Mouse (Mus musculus): ENCODE measurements at regions not wholly inside any gene's neighbourhood (a gene's known extent, or its start where the extent isn't known, plus 50 kb on each side); places are given as distances from the start of the nearest gene placed in this dataset.
"Not testable (repeated sequence)": the region's sequence is repeated elsewhere in the genome, so short reads cannot be mapped to it uniquely, and the experiment has no call there.

DNA sequence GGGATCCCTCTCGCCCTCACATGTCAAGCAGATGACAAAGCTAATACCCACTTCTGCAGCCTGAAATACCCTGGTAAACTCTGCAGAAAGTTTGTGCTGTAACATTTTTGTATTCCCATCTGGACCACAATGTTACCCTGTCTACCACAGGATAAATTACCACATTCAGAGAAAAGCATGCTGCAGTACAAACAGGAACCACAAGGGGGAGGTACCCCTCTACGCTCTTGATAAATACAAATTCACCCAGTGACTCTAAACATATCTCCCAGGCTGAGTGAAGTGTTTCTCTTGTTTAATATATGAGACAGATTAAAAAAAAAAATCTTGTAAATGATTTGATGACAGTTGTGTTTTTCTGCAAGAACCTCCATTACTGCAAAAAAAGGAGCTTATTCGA is 549.8 kb upstream of the Olfr1507 start:
- ATAC-seq; H3K4me2 ChIP-seq (replicated peaks; ENCODE audit: low read depth, low read length); H3K4me1 ChIP-seq (ENCODE audit: insufficient read depth, low read depth, low read length); H3K36me3 ChIP-seq (ENCODE audit: insufficient read depth, low read length); H3K4me3 ChIP-seq (ENCODE audit: low read depth, low read length); DNase-seq (ENCODE audit: low spot score); H3K27ac ChIP-seq (ENCODE audit: low read length); H3K9me3 ChIP-seq (ENCODE audit: low read length); H3K27me3 ChIP-seq (replicated peaks; ENCODE audit: insufficient read depth, low read length); H3K9ac ChIP-seq (replicated peaks; ENCODE audit: low read depth): not testable (repeated sequence)
- peak; percentile 50 for TF ChIP-seq CTCF (IDR thresholded peaks at IDR 0.05)
- 72% methylated on average over 3 of the region's 3 CpGs for WGBS

DNA sequence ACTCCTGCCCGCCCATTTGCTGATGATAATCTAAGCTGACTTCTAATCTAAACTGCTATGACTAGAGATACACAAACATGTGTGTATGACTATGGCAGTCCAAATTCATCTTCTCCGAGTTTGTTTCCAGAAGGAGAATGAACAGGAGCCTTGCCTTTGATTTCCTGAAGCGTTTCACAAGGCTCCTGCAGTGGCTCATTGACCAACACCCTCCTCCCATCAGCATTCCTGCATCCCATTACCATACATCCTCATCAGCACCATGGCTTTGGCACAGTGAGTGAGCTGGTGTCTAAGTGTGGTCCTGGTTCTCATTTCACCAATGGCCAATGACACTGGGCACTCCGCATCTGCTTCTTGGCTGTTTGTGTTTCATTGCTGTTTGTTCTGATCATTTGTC is 548.6 kb upstream of the Olfr1507 start:
- ATAC-seq; H3K4me2 ChIP-seq (replicated peaks; ENCODE audit: low read depth, low read length); H3K36me3 ChIP-seq (ENCODE audit: insufficient read depth, low read length); H3K9me3 ChIP-seq (ENCODE audit: low read length); H3K4me3 ChIP-seq (ENCODE audit: low read depth, low read length); DNase-seq (ENCODE audit: low spot score); H3K9ac ChIP-seq (replicated peaks; ENCODE audit: low read depth); H3K4me1 ChIP-seq (ENCODE audit: insufficient read depth, low read depth, low read length); H3K27me3 ChIP-seq (replicated peaks; ENCODE audit: insufficient read depth, low read length); H3K27ac ChIP-seq (ENCODE audit: low read length): not testable (repeated sequence)
- 72% methylated on average over 4 of the region's 4 CpGs for WGBS

DNA sequence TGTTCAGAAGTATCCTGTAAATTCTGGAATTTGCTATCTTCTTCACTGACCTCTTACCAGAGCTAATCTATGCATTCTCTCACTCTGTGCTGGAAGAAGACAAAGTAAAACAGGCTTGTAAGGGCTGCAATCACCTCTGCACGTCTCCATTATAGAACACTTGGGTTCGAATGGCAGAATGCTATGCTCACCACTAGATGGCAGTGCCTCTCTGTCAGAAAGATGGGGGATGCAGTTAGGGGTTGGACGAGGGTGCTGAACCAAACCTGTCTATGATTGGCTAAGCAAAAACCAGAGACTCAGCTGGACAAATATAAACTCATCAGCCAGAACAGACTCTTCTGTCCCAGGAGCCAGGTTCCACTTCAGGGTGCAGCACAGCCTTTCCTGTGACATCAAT is 546.5 kb upstream of the Olfr1507 start:
- not testable (repeated sequence) for H3K27ac ChIP-seq (ENCODE audit: low read length); H3K27me3 ChIP-seq (replicated peaks; ENCODE audit: insufficient read depth, low read length); ATAC-seq; H3K4me1 ChIP-seq (ENCODE audit: insufficient read depth, low read depth, low read length); H3K9me3 ChIP-seq (ENCODE audit: low read length); H3K4me2 ChIP-seq (replicated peaks; ENCODE audit: low read depth, low read length); DNase-seq (ENCODE audit: low spot score); H3K36me3 ChIP-seq (ENCODE audit: insufficient read depth, low read length); H3K9ac ChIP-seq (replicated peaks; ENCODE audit: low read depth); H3K4me3 ChIP-seq (ENCODE audit: low read depth, low read length)
- 16% methylated on average over 3 of the region's 3 CpGs for WGBS
- TF ChIP-seq CTCF (IDR thresholded peaks at IDR 0.05) = peak; percentile 43

DNA sequence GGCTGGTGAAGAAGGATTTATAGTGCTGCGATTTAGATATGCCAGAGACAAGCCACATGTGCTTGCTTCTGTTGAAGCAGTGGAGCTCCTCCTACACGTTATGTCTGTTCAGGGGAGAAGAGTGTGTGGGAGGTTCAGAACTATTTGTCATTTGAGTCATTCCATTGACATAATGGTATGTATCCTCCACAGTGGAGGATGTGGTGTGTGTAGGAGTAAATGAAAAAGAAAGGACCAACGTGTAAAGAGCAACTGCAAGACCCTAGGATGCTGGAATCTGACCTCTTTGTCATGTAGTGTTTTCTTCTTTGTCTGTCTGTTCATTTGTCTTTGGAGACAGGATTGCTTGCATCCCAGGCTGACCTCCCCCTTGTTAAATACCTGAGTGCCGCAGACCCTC is 543.9 kb upstream of the Olfr1507 start:
- not testable (repeated sequence) for H3K9me3 ChIP-seq (ENCODE audit: low read length); H3K27me3 ChIP-seq (replicated peaks; ENCODE audit: insufficient read depth, low read length); ATAC-seq; H3K4me2 ChIP-seq (replicated peaks; ENCODE audit: low read depth, low read length); H3K27ac ChIP-seq (ENCODE audit: low read length); H3K9ac ChIP-seq (replicated peaks; ENCODE audit: low read depth); DNase-seq (ENCODE audit: low spot score); H3K4me1 ChIP-seq (ENCODE audit: insufficient read depth, low read depth, low read length); H3K36me3 ChIP-seq (ENCODE audit: insufficient read depth, low read length); H3K4me3 ChIP-seq (ENCODE audit: low read depth, low read length)
- 67% methylated on average over 4 of the region's 4 CpGs for WGBS

DNA sequence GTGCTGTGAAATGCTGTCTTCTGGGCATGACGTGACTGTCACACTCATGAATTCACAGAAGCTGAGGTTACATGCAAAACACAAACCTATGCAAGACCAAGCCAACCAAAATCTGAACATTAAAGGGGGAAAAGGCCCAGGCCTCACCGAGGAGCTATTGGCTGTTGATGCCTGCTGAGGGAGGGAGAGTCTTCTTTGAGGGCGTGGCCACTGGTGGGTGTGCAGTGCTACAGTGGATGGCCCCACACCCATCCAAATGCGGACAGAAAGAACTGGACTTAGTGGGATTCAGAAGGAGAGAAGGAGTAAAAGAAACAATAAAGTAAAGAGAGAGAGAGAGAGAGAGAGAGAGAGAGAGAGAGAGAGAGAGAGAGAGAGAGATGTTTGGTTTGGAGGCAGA is 539.4 kb upstream of the Olfr1507 start:
- not testable (repeated sequence) for H3K9me3 ChIP-seq (ENCODE audit: low read length); H3K9ac ChIP-seq (replicated peaks; ENCODE audit: low read depth); H3K27me3 ChIP-seq (replicated peaks; ENCODE audit: insufficient read depth, low read length); DNase-seq (ENCODE audit: low spot score); H3K4me1 ChIP-seq (ENCODE audit: insufficient read depth, low read depth, low read length); ATAC-seq; H3K4me3 ChIP-seq (ENCODE audit: low read depth, low read length); H3K27ac ChIP-seq (ENCODE audit: low read length); H3K4me2 ChIP-seq (replicated peaks; ENCODE audit: low read depth, low read length); H3K36me3 ChIP-seq (ENCODE audit: insufficient read depth, low read length)
- WGBS = no CpG with 5 or more reads among the region's 4 CpGs

DNA sequence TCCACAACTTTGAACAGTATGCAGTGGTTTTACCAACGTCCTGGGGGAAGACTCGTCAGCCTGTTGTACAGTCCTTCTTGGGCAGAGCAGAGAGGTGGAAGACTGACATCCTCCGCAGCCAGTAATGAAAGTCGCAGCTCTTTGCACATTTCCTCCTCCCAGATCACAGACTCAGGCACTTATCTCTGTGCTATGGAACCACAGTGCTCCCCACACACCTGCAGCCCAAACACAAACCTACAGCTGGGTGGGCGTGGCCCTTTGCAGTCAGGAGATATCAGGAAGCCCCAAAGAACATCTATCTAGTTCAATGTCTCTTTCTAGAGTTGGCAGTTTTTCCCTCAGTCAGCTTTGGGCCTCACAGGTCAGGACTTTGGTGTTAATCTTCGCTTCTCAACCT is 537.7 kb upstream of the Olfr1507 start:
- H3K4me2 ChIP-seq (replicated peaks; ENCODE audit: low read depth, low read length); H3K27ac ChIP-seq (ENCODE audit: low read length); DNase-seq (ENCODE audit: low spot score); H3K36me3 ChIP-seq (ENCODE audit: insufficient read depth, low read length); ATAC-seq; H3K4me3 ChIP-seq (ENCODE audit: low read depth, low read length); H3K9ac ChIP-seq (replicated peaks; ENCODE audit: low read depth); H3K27me3 ChIP-seq (replicated peaks; ENCODE audit: insufficient read depth, low read length); H3K9me3 ChIP-seq (ENCODE audit: low read length); H3K4me1 ChIP-seq (ENCODE audit: insufficient read depth, low read depth, low read length): not testable (repeated sequence)
- no CpG with 5 or more reads among the region's 6 CpGs for WGBS

DNA sequence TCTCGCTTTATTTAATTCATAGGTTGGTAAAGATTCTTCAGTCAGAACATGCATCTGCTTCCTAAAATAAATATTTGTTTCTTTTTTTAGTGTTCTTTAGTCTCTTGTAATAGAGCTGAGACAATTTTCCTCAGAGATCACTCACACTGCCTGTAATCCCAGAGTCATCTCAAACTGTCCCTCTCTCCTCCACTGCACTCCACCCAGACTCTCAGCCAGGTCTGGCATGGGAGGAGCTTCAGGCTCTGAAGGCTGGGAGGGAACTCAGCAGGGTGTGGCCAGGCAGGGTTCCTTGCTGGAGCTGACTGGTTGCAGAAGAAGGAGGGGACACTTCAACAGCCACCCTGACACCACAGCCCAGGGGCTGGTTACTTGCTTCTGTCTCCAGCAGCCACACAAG is 536.9 kb upstream of the Olfr1507 start:
- not testable (repeated sequence) for H3K4me3 ChIP-seq (ENCODE audit: low read depth, low read length); H3K27ac ChIP-seq (ENCODE audit: low read length); H3K4me2 ChIP-seq (replicated peaks; ENCODE audit: low read depth, low read length); DNase-seq (ENCODE audit: low spot score); H3K27me3 ChIP-seq (replicated peaks; ENCODE audit: insufficient read depth, low read length); ATAC-seq; H3K9ac ChIP-seq (replicated peaks; ENCODE audit: low read depth); H3K9me3 ChIP-seq (ENCODE audit: low read length); H3K36me3 ChIP-seq (ENCODE audit: insufficient read depth, low read length); H3K4me1 ChIP-seq (ENCODE audit: insufficient read depth, low read depth, low read length)
- WGBS = no CpG with 5 or more reads among the region's 1 CpGs

DNA sequence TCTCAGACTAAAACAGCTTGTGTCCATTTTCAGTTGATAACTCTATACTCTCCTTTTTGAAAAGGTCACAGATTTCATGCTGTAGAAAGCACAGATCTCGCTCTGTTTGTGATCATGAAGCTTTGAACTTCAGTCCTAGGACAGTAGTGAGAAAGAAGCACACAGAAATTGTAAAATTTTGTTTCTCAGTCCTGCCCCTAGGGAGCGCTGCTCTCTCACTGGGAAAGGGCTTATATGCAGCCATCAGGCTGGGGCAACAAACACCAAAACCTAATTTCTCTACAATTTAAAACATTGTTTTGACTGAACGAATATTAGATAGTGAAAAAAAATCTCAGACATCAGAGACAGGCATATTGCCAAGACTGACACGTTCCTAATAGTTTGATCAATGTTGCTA is 534.7 kb upstream of the Olfr1507 start:
- H3K4me2 ChIP-seq (replicated peaks; ENCODE audit: low read depth, low read length); H3K9ac ChIP-seq (replicated peaks; ENCODE audit: low read depth); H3K36me3 ChIP-seq (ENCODE audit: insufficient read depth, low read length); H3K27ac ChIP-seq (ENCODE audit: low read length); ATAC-seq; H3K9me3 ChIP-seq (ENCODE audit: low read length); H3K27me3 ChIP-seq (replicated peaks; ENCODE audit: insufficient read depth, low read length); DNase-seq (ENCODE audit: low spot score); H3K4me3 ChIP-seq (ENCODE audit: low read depth, low read length); H3K4me1 ChIP-seq (ENCODE audit: insufficient read depth, low read depth, low read length): not testable (repeated sequence)
- WGBS = no CpG with 5 or more reads among the region's 4 CpGs

DNA sequence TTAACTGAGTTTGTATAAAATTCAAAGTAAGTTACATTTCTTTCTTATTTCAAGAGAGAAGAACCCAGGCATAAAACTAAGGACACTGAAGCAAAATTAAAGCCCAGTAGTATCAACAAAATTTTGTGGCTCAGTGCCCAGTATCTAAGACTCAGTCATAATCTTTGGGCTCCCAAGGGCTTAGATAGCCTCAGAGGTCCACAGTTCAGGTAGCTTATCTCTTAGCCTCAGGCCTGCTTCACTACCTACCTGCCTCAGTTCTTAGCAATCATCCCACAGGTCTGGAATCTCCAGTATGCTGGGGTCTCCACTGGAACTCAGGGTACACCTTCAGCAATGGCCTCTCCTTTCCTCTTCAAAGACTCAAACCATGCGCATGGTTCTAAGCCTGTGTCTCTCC is 531.4 kb upstream of the Olfr1507 start:
- not testable (repeated sequence) for H3K4me2 ChIP-seq (replicated peaks; ENCODE audit: low read depth, low read length); H3K4me3 ChIP-seq (ENCODE audit: low read depth, low read length); H3K9me3 ChIP-seq (ENCODE audit: low read length); H3K36me3 ChIP-seq (ENCODE audit: insufficient read depth, low read length); H3K9ac ChIP-seq (replicated peaks; ENCODE audit: low read depth); DNase-seq (ENCODE audit: low spot score); H3K27ac ChIP-seq (ENCODE audit: low read length); H3K4me1 ChIP-seq (ENCODE audit: insufficient read depth, low read depth, low read length); ATAC-seq; H3K27me3 ChIP-seq (replicated peaks; ENCODE audit: insufficient read depth, low read length)
- no CpG with 5 or more reads among the region's 1 CpGs for WGBS

DNA sequence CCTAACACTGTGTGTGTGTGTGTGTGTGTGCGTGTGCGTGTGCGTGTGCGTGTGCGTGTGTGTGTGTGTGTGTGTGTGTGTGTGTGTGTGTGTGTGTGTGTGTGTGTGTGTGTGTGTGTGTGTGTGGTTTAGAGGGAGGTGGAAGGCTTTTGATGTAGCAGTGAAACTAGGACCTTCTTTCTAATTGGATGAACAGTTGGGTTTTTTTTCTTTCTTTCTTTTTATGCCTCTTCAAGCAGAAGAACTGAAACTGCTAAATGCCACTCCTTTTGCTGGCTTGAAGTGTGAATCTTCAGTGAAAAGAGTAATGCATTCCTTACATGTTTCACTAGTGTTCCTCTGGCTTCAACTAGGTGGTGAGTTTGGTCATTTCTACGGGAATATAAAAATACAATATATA is 524.6 kb upstream of the Olfr1507 start:
- not testable (repeated sequence) for H3K27ac ChIP-seq (ENCODE audit: low read length); H3K4me3 ChIP-seq (ENCODE audit: low read depth, low read length); H3K4me1 ChIP-seq (ENCODE audit: insufficient read depth, low read depth, low read length); DNase-seq (ENCODE audit: low spot score); H3K36me3 ChIP-seq (ENCODE audit: insufficient read depth, low read length); H3K4me2 ChIP-seq (replicated peaks; ENCODE audit: low read depth, low read length); ATAC-seq; H3K9me3 ChIP-seq (ENCODE audit: low read length); H3K9ac ChIP-seq (replicated peaks; ENCODE audit: low read depth); H3K27me3 ChIP-seq (replicated peaks; ENCODE audit: insufficient read depth, low read length)
- no CpG with 5 or more reads among the region's 6 CpGs for WGBS

All from lung, postnatal 0 days (tissue).